Mouse (Mus musculus) granulocyte monocyte progenitor cell, adult 5-6 weeks (primary cell): ENCODE results near the gene BC048507. TPM values are rescaled to one million over a fixed set of nuclear protein-coding genes. Genes with fewer than 3 reads are reported as not detected.
A peak's percentile ranks its signal among the peaks of the same experiment; 100 is the strongest.
"Not testable (repeated sequence)": the region's sequence is repeated elsewhere in the genome, so short reads cannot be mapped to it uniquely, and the experiment has no call there.

Source experiments
- ATAC-seq: replicated peaks from 2 replicates; pipeline ENCODE4 v1.8.0; 2016; ENCODE audit warnings: mild to moderate bottlenecking, moderate TSS enrichment, inconsistent platforms; ENCODE audit not compliant: poor library complexity, severe bottlenecking
- total RNA-seq, 2 experiments: library from RNA; stranded (forward) in 1 of 2; stranded (reverse) in 1 of 2; fragments of 200-712, 200-1000 nt in 1 of 2; fragments of >200 nt in 1 of 2; fragmentation: Nextera tagmentation in 1 of 2; gene quantifications; 2 replicates each; pipeline ENCODE4 v1.2.3; 2014 to 2017

BC048507 gene
- total RNA-seq (2014; fragmentation: Nextera tagmentation) (not detected in 2 replicates), total RNA-seq (2017) (not detected in 2 replicates)

- ATAC-seq, result no peak
Observed at GRCm38 (mm10) chr13:67863026-67863425, at the start of gene BC048507. TSS of gene BC048507 (plus strand) at chr13:67863326.

- ATAC-seq, result peak; percentile 92
Observed at GRCm38 (mm10) chr13:67813710-67814660, 49.1 kb upstream of the BC048507 start, which contains the start of gene Zfp273. TSS of gene Zfp273 (plus strand) at chr13:67813740.

- ATAC-seq, result no peak
Observed at GRCm38 (mm10) chr13:67818636-67819035, 44.5 kb upstream of the BC048507 start.

GRCm38 (mm10) chr13:67830911-67831336 lies 32.2 kb upstream of the BC048507 start, which contains the start of gene Gm10037:
TSS of gene Gm10037 (plus strand) at chr13:67831106.
- peak; percentile 95 for ATAC-seq

GRCm38 (mm10) chr13:67833137-67833536 lies 30.0 kb upstream of the BC048507 start:
- ATAC-seq, result not testable (repeated sequence)

- no peak; the same call in 1 of the 2 replicates for ATAC-seq
Observed at GRCm38 (mm10) chr13:67843775-67844118, 19.4 kb upstream of the BC048507 start.

- ATAC-seq, result peak; percentile 100
Observed at GRCm38 (mm10) chr13:67844119-67844852, 18.8 kb upstream of the BC048507 start.

- no peak for ATAC-seq
Observed at GRCm38 (mm10) chr13:67844853-67845194, 18.3 kb upstream of the BC048507 start.

- no peak for ATAC-seq
Observed at GRCm38 (mm10) chr13:67850361-67850760, 12.8 kb upstream of the BC048507 start.

GRCm38 (mm10) chr13:67853130-67853529 lies 10.0 kb upstream of the BC048507 start:
- no peak for ATAC-seq

- ATAC-seq, result no peak
Observed at GRCm38 (mm10) chr13:67853983-67854382, 9.1 kb upstream of the BC048507 start.

GRCm38 (mm10) chr13:67857317-67857716 lies 5.8 kb upstream of the BC048507 start:
- no peak for ATAC-seq

GRCm38 (mm10) chr13:67862508-67862907 lies 618 bp upstream of the BC048507 start:
- no peak for ATAC-seq

- ATAC-seq, result no peak
Observed at GRCm38 (mm10) chr13:67864764-67865350, 1.7 kb downstream of the BC048507 start.

GRCm38 (mm10) chr13:67867899-67868298 lies 4.8 kb downstream of the BC048507 start:
- ATAC-seq, result no peak

- ATAC-seq, result not testable (repeated sequence)
Observed at GRCm38 (mm10) chr13:67876049-67876698, 13.0 kb downstream of the BC048507 start.

GRCm38 (mm10) chr13:67876699-67877254 lies 13.7 kb downstream of the BC048507 start:
- ATAC-seq, result no peak

- ATAC-seq, result no peak
Observed at GRCm38 (mm10) chr13:67883966-67884365, 20.8 kb downstream of the BC048507 start.

- ATAC-seq, result no peak
Observed at GRCm38 (mm10) chr13:67909759-67910158, 46.6 kb downstream of the BC048507 start.
